Comparison of ENCODE assay signal across 9 mouse cellular contexts in genomic region chr9:48353148-48353698, GRCm38 (mm10). TPM values are rescaled to one million over a fixed set of nuclear protein-coding genes. Genes with fewer than 3 reads are reported as not detected.
DNase-seq lines count a peak whose midpoint lies in the region; ATAC-seq lines count a peak whose summit lies in the region.
"Had no signal": no experiment of that assay in that cellular context is flagged by ENCODE, and none has a peak within 500 bp of the region (broad histone marks: within the 10 kb centered on the region; RNA-seq: fewer than 3 reads in every experiment).

Gene Nxpe2 (minus strand): TSS chr9:48353454.

- peak; percentile 57 for DNase-seq in heart, adult 8-10 months (ENCODE audit: low spot score)
- DNase-seq in kidney, postnatal 14 days = peak; percentile 17
- no peak for DNase-seq in layer of hippocampus, adult 11-12 months (ENCODE audit: low spot score)
- no peak for DNase-seq in embryo, embryonic 9.5 days (ENCODE audit: extremely low spot score)
- no peak for DNase-seq in T-cell, adult 2 months (ENCODE audit: low spot score)
- DNase-seq: cerebellum, adult 18-20 months had no signal

- no peak for ATAC-seq in megakaryocyte, adult 5-6 weeks (ENCODE audit: poor library complexity, severe bottlenecking)
- no peak for ATAC-seq in megakaryocyte-erythroid progenitor cell, adult 5-6 weeks (replicated peaks; ENCODE audit: low FRiP score, low TSS enrichment, poor library complexity, severe bottlenecking)

- peak within 1 kb of the TSS; percentile 86 for H3K4me3 ChIP-seq in megakaryocyte, embryonic 14.5 days (replicated peaks)

- H3K27me3 ChIP-seq in megakaryocyte, embryonic 14.5 days (replicated peaks) = no peaks in the 10 kb centered on the region

- no peaks in the 10 kb centered on the region for H3K9me3 ChIP-seq in megakaryocyte, embryonic 14.5 days

- peaks cover 81% of the 10 kb centered on the region for H3K4me1 ChIP-seq in megakaryocyte, embryonic 14.5 days

- peaks cover 17% of the 10 kb centered on the region for H3K36me3 ChIP-seq in megakaryocyte, embryonic 14.5 days (replicated peaks; ENCODE audit: low read length)

RNA-seq across cellular contexts. Expression of gene Nxpe2, which starts in this region (rescaled TPM):
- 1.3 TPM in 1 of 2 replicates, not detected in the other for polyA plus RNA-seq in megakaryocyte, embryonic 14.5 days (2012; ENCODE audit: insufficient read depth, low replicate concordance)
- total RNA-seq in megakaryocyte, adult 5-6 weeks (2015) = 6.7 and 12.1 TPM in 2 replicates
- total RNA-seq in megakaryocyte, adult 5-6 weeks (2017) = 1.6 and 9.4 TPM in 2 replicates
- total RNA-seq in heart, adult 8-10 months (2022) = 1 to 10 TPM; 1.1 to 2.6 (median 1.8) TPM
- 132 and 174 TPM in 2 replicates for total RNA-seq in megakaryocyte-erythroid progenitor cell, adult 5-6 weeks (2014; fragmentation: Nextera tagmentation)
- total RNA-seq in megakaryocyte-erythroid progenitor cell, adult 5-6 weeks (2017) = 89.5 and 143 TPM in 2 replicates

Comparison
In these comparisons a context has a peak if more than half of its experiments do, and no peak if none do; other contexts are left out.
1. RNA of gene Nxpe2 (total RNA-seq): 89.5 to 174 TPM in megakaryocyte-erythroid progenitor cell, adult 5-6 weeks; 1.6 to 12.1 TPM in megakaryocyte, adult 5-6 weeks and 1.1 to 2.6 TPM in heart, adult 8-10 months; every median in the first group is over 4 times any median in the second.
2. DNase-seq: peak in heart, adult 8-10 months (single experiment) and kidney, postnatal 14 days (single experiment); none in layer of hippocampus, adult 11-12 months (single experiment), embryo, embryonic 9.5 days (single experiment) and T-cell, adult 2 months (single experiment).